Mouse (Mus musculus) hindbrain, embryonic 12.5 days (tissue): ENCODE data around the gene Ski. TPM values are rescaled to one million over a fixed set of nuclear protein-coding genes. Genes with fewer than 3 reads are reported as not detected.
A peak's percentile ranks its signal among the peaks of the same experiment; 100 is the strongest.

Experiments used
- ATAC-seq: fragments of 200-750 bp; cut with Nextera tagmentation; 2 replicates; pipeline ENCODE4 v1.8.0; 2017; ENCODE audit warnings: moderate TSS enrichment; ENCODE audit not compliant: low FRiP score
- H3K27ac ChIP-seq: fragments of 300-500 bp; sonication (generic); 2 replicates; pipeline ENCODE4 v1.5.1; 2016; ENCODE audit warnings: mild to moderate bottlenecking
- H3K27me3 ChIP-seq: fragments of 300-500 bp; sonication (generic); 2 replicates; pipeline ENCODE4 v1.6.1; 2016; ENCODE audit warnings: mild to moderate bottlenecking
- H3K36me3 ChIP-seq: fragments of 300-500 bp; sonication (generic); 2 replicates; pipeline ENCODE4 v1.6.1; 2016; ENCODE audit warnings: mild to moderate bottlenecking
- H3K4me1 ChIP-seq: fragments of 300-500 bp; sonication (generic); 2 replicates; pipeline ENCODE4 v1.6.1; 2016
- H3K4me2 ChIP-seq: fragments of 300-500 bp; sonication (generic); replicated peaks from 2 replicates; pipeline ENCODE4 v1.6.1; 2016; ENCODE audit warnings: mild to moderate bottlenecking
- H3K4me3 ChIP-seq: fragments of 300-500 bp; sonication (generic); 2 replicates; pipeline ENCODE4 v1.5.1; 2016; ENCODE audit warnings: mild to moderate bottlenecking
- H3K9ac ChIP-seq: fragments of 300-500 bp; sonication (generic); 2 replicates; pipeline ENCODE4 v1.6.1; 2016; ENCODE audit warnings: mild to moderate bottlenecking, moderate library complexity
- H3K9me3 ChIP-seq: fragments of 300-500 bp; sonication (generic); replicated peaks from 2 replicates; pipeline ENCODE4 v1.6.1; 2016; ENCODE audit warnings: mild to moderate bottlenecking
- WGBS: fragments of 180-500 bp; shearing (Covaris S2); methylation state at CpG from one replicate; pipeline ENCODE4 v1.1.7; 2016; 5-methylcytosine and 5-hydroxymethylcytosine counted together
- polyA plus RNA-seq: library from polyadenylated mRNA; unstranded; fragments of >200 nt; fragmentation: Nextera tagmentation; extraction: Ambion mirVana; gene quantifications from 2 replicates; pipeline ENCODE4 v1.2.1, GENCODE M21; 2016

Ski gene
- polyA plus RNA-seq, 1 experiment from 2014 or later: 13.5 TPM

- Histone ChIP-seq H3K36me3 (no peaks in the 10 kb centered on the region), H3K4me1 (peaks cover 42% of the 10 kb centered on the region), H3K9me3 (no peaks in the 10 kb centered on the region), H3K27ac (no peak overlapping the region), H3K4me3 (no peak overlapping the region), H3K27me3 (no peaks in the 10 kb centered on the region), H3K4me2 (no peak overlapping the region), H3K9ac (no peak overlapping the region)
- no peak for ATAC-seq
Measured at GRCm38 (mm10) chr4:155165861-155166260, 56.5 kb downstream of the Ski start.

GRCm38 (mm10) chr4:155164550-155164949, 57.8 kb downstream of the Ski start:
- H3K9me3 ChIP-seq: no peaks in the 10 kb centered on the region
- no peak overlapping the region for H3K4me2 ChIP-seq
- H3K4me3 ChIP-seq: no peak overlapping the region
- no peak overlapping the region; the same call in 1 of the 2 replicates for H3K9ac ChIP-seq
- 89% methylated on average over 6 of the region's 6 CpGs for WGBS
- H3K36me3 ChIP-seq: 0 out of 2 replicates have a peak, but pooled peaks cover 3% of the 10 kb centered on the region
- ATAC-seq: no peak
- no peaks in the 10 kb centered on the region for H3K27me3 ChIP-seq
- H3K27ac ChIP-seq: peak overlapping the region; percentile 62; the same call in 1 of the 2 replicates
- peaks cover 44% of the 10 kb centered on the region for H3K4me1 ChIP-seq

- Histone ChIP-seq H3K9me3 (no peaks in the 10 kb centered on the region), H3K36me3 (peaks cover 11% of the 10 kb centered on the region), H3K4me3 (no peak overlapping the region), H3K27me3 (no peaks in the 10 kb centered on the region), H3K9ac (0 out of 2 replicates have a peak overlapping the region, but pooled peaks have one; percentile 8), H3K27ac (peak overlapping the region; percentile 62; the same call in 1 of the 2 replicates), H3K4me2 (no peak overlapping the region), H3K4me1 (peaks cover 51% of the 10 kb centered on the region)
- WGBS: 57% methylated on average over 8 of the region's 8 CpGs
- peak; percentile 48 for ATAC-seq
Measured at GRCm38 (mm10) chr4:155163685-155164084, 58.7 kb downstream of the Ski start.

GRCm38 (mm10) chr4:155163320-155163651, 59.1 kb downstream of the Ski start:
- no peaks in the 10 kb centered on the region for H3K27me3 ChIP-seq
- H3K4me3 ChIP-seq: no peak overlapping the region
- H3K27ac ChIP-seq: no peak overlapping the region
- H3K4me2 ChIP-seq: no peak overlapping the region
- H3K9me3 ChIP-seq: no peaks in the 10 kb centered on the region
- 54% methylated on average over 4 of the region's 4 CpGs for WGBS
- 0 out of 2 replicates have a peak overlapping the region, but pooled peaks have one; percentile 3 for H3K9ac ChIP-seq
- peaks cover 15% of the 10 kb centered on the region for H3K36me3 ChIP-seq
- peaks cover 54% of the 10 kb centered on the region for H3K4me1 ChIP-seq
- no peak for ATAC-seq

GRCm38 (mm10) chr4:155162433-155163319, 59.7 kb downstream of the Ski start:
- ATAC-seq: no peak
- no peak overlapping the region for H3K4me2 ChIP-seq

GRCm38 (mm10) chr4:155158543-155158917, 63.9 kb downstream of the Ski start:
- H3K9me3 ChIP-seq: no peaks in the 10 kb centered on the region
- no peak for ATAC-seq
- H3K27ac ChIP-seq: 0 out of 2 replicates have a peak overlapping the region, but pooled peaks have one; percentile 7
- H3K9ac ChIP-seq: no peak overlapping the region
- WGBS: 80% methylated on average over 8 of the region's 8 CpGs
- no peaks in the 10 kb centered on the region for H3K27me3 ChIP-seq
- no peak overlapping the region for H3K4me3 ChIP-seq
- H3K4me2 ChIP-seq: no peak overlapping the region
- peaks cover 47% of the 10 kb centered on the region for H3K36me3 ChIP-seq
- H3K4me1 ChIP-seq: peaks cover 42% of the 10 kb centered on the region

More at GRCm38 (mm10) chr4:155162433-155163319, 59.7 kb downstream of the Ski start:
- Histone ChIP-seq H3K27me3 (no peaks in the 10 kb centered on the region), H3K9ac (0 out of 2 replicates have a peak overlapping the region, but pooled peaks have one; percentile 3), H3K36me3 (peaks cover 21% of the 10 kb centered on the region), H3K27ac (no peak overlapping the region), H3K9me3 (no peaks in the 10 kb centered on the region), H3K4me3 (no peak overlapping the region), H3K4me1 (peaks cover 54% of the 10 kb centered on the region)
- 79% methylated on average over 7 of the region's 7 CpGs for WGBS

GRCm38 (mm10) chr4:155157871-155158542, 64.4 kb downstream of the Ski start:
- H3K27me3 ChIP-seq: no peaks in the 10 kb centered on the region
- no peak overlapping the region for H3K9ac ChIP-seq
- ATAC-seq: no peak
- H3K9me3 ChIP-seq: no peaks in the 10 kb centered on the region
- H3K27ac ChIP-seq: 0 out of 2 replicates have a peak overlapping the region, but pooled peaks have one; percentile 4
- H3K4me3 ChIP-seq: no peak overlapping the region
- peaks cover 47% of the 10 kb centered on the region for H3K36me3 ChIP-seq
- 84% methylated on average over 27 of the region's 27 CpGs for WGBS
- H3K4me2 ChIP-seq: no peak overlapping the region
- peaks cover 37% of the 10 kb centered on the region for H3K4me1 ChIP-seq

- Histone ChIP-seq H3K4me3 (no peak overlapping the region), H3K4me1 (peaks cover 27% of the 10 kb centered on the region), H3K9me3 (no peaks in the 10 kb centered on the region), H3K27ac (no peak overlapping the region), H3K4me2 (no peak overlapping the region), H3K36me3 (peaks cover 47% of the 10 kb centered on the region), H3K9ac (no peak overlapping the region), H3K27me3 (no peaks in the 10 kb centered on the region)
- 89% methylated on average over 17 of the region's 17 CpGs for WGBS
- no peak for ATAC-seq
Measured at GRCm38 (mm10) chr4:155156734-155157133, 65.7 kb downstream of the Ski start.

GRCm38 (mm10) chr4:155154986-155155385, 67.4 kb downstream of the Ski start:
- ATAC-seq: no peak
- Histone ChIP-seq H3K27me3 (0 out of 2 replicates have a peak, but pooled peaks cover 3% of the 10 kb centered on the region), H3K4me2 (no peak overlapping the region), H3K27ac (no peak overlapping the region), H3K9ac (no peak overlapping the region), H3K9me3 (no peaks in the 10 kb centered on the region), H3K4me3 (no peak overlapping the region), H3K36me3 (peaks cover 47% of the 10 kb centered on the region), H3K4me1 (peaks cover 30% of the 10 kb centered on the region)
- 81% methylated on average over 11 of the region's 11 CpGs for WGBS

- Histone ChIP-seq H3K4me2 (no peak overlapping the region), H3K36me3 (peaks cover 34% of the 10 kb centered on the region), H3K9ac (no peak overlapping the region), H3K4me1 (peaks cover 23% of the 10 kb centered on the region), H3K27ac (no peak overlapping the region), H3K9me3 (no peaks in the 10 kb centered on the region), H3K4me3 (no peak overlapping the region), H3K27me3 (0 out of 2 replicates have a peak, but pooled peaks cover 3% of the 10 kb centered on the region)
- ATAC-seq: no peak
- 80% methylated on average over 3 of the region's 3 CpGs for WGBS
Measured at GRCm38 (mm10) chr4:155153389-155154072, 68.9 kb downstream of the Ski start.

GRCm38 (mm10) chr4:155152476-155152875, 69.9 kb downstream of the Ski start:
- WGBS: 97% methylated on average over 6 of the region's 6 CpGs
- H3K36me3 ChIP-seq: peaks cover 24% of the 10 kb centered on the region

GRCm38 (mm10) chr4:155151845-155152244, 70.5 kb downstream of the Ski start:
- no peak for ATAC-seq
- Histone ChIP-seq H3K27me3 (0 out of 2 replicates have a peak, but pooled peaks cover 3% of the 10 kb centered on the region), H3K4me2 (no peak overlapping the region), H3K4me1 (peaks cover 21% of the 10 kb centered on the region), H3K4me3 (no peak overlapping the region), H3K9ac (no peak overlapping the region), H3K36me3 (peaks cover 17% of the 10 kb centered on the region), H3K9me3 (no peaks in the 10 kb centered on the region), H3K27ac (no peak overlapping the region)
- 70% methylated on average over 4 of the region's 4 CpGs for WGBS

More at GRCm38 (mm10) chr4:155152476-155152875, 69.9 kb downstream of the Ski start:
- no peaks in the 10 kb centered on the region for H3K9me3 ChIP-seq
- H3K4me2 ChIP-seq: no peak overlapping the region
- H3K9ac ChIP-seq: no peak overlapping the region
- H3K4me1 ChIP-seq: peaks cover 21% of the 10 kb centered on the region
- no peak for ATAC-seq
- H3K4me3 ChIP-seq: no peak overlapping the region
- H3K27ac ChIP-seq: no peak overlapping the region
- 0 out of 2 replicates have a peak, but pooled peaks cover 3% of the 10 kb centered on the region for H3K27me3 ChIP-seq
